35 mouse cellular contexts compared by ENCODE assay signal in genomic region chr9:114895919-114896318, GRCm38 (mm10). TPM values are rescaled to one million over a fixed set of nuclear protein-coding genes. Genes with fewer than 3 reads are reported as not detected.
"Had no signal": no experiment of that assay in that cellular context is flagged by ENCODE, and none has a peak within 500 bp of the region (broad histone marks: within the 10 kb centered on the region; RNA-seq: fewer than 3 reads in every experiment).

No protein-coding gene starts in this region.

- H3K36me3 ChIP-seq: heart, embryonic 10.5 days; heart, embryonic 13.5 days; heart, embryonic 15.5 days; hindbrain, embryonic 10.5 days; hindbrain, embryonic 12.5 days; hindbrain, embryonic 15.5 days; intestine, embryonic 15.5 days had no signal

- H3K9me3 ChIP-seq: heart, embryonic 10.5 days; heart, embryonic 15.5 days; hindbrain, embryonic 12.5 days; hindbrain, embryonic 13.5 days; hindbrain, embryonic 15.5 days; intestine, embryonic 15.5 days; kidney, embryonic 15.5 days had no signal

- ATAC-seq: hindbrain, embryonic 16.5 days; hindbrain, postnatal 0 days; inflammation-experienced regulatory T-cells, adult 6 months; intestine, embryonic 15.5 days; intestine, embryonic 16.5 days; intestine, postnatal 0 days had no signal

- H3K4me2 ChIP-seq: heart, embryonic 11.5 days; heart, embryonic 12.5 days; heart, embryonic 13.5 days; heart, embryonic 15.5 days; hindbrain, embryonic 12.5 days; hindbrain, embryonic 13.5 days; hindbrain, embryonic 14.5 days; hindbrain, embryonic 15.5 days; intestine, embryonic 15.5 days; kidney, embryonic 15.5 days had no signal

- H3K4me1 ChIP-seq: heart, embryonic 10.5 days; heart, embryonic 12.5 days; heart, embryonic 13.5 days; heart, embryonic 15.5 days; hindbrain, embryonic 10.5 days; hindbrain, embryonic 12.5 days; hindbrain, embryonic 13.5 days; hindbrain, embryonic 15.5 days; intestine, embryonic 15.5 days had no signal

- H3K4me3 ChIP-seq: heart, embryonic 10.5 days; heart, embryonic 12.5 days; heart, embryonic 13.5 days; heart, embryonic 15.5 days; hindbrain, embryonic 10.5 days; hindbrain, embryonic 12.5 days; hindbrain, embryonic 13.5 days; hindbrain, embryonic 15.5 days; intestine, embryonic 15.5 days; kidney, embryonic 15.5 days; layer of hippocampus, adult 2 months had no signal

- H3K27me3 ChIP-seq: heart, embryonic 12.5 days; heart, embryonic 13.5 days; heart, embryonic 15.5 days; hindbrain, embryonic 12.5 days; hindbrain, embryonic 13.5 days; hindbrain, embryonic 15.5 days; intestine, embryonic 15.5 days; kidney, embryonic 15.5 days had no signal

- H3K27ac ChIP-seq: heart, embryonic 10.5 days; heart, embryonic 13.5 days; heart, embryonic 15.5 days; hindbrain, embryonic 10.5 days; hindbrain, embryonic 12.5 days; hindbrain, embryonic 13.5 days; hindbrain, embryonic 14.5 days; hindbrain, embryonic 15.5 days; hindbrain, postnatal 0 days; intestine, embryonic 15.5 days; kidney, embryonic 15.5 days; kidney, postnatal 0 days; layer of hippocampus, adult 2 months had no signal

- DNase-seq: heart, postnatal 10 days; heart, postnatal 14 days; heart, postnatal 36 days; heart, postnatal 4 days; kidney, adult 11 months; kidney, adult 18-20 months; kidney, adult 2 months; kidney, adult 8-10 months; kidney, adult 9 months; kidney, postnatal 10 days; kidney, postnatal 14 days; kidney, postnatal 25 days; kidney, postnatal 36 days; kidney, postnatal 4 days; layer of hippocampus, adult 9-11 months; layer of hippocampus, postnatal 36 days had no signal

- H3K9ac ChIP-seq: heart, embryonic 12.5 days; heart, embryonic 13.5 days; heart, embryonic 15.5 days; hindbrain, embryonic 12.5 days; hindbrain, embryonic 13.5 days; hindbrain, embryonic 14.5 days; hindbrain, embryonic 15.5 days; intestine, embryonic 15.5 days; kidney, embryonic 15.5 days had no signal

RNA-seq across cellular contexts. Expression of gene Cmtm8, which starts 52.0 kb away (rescaled TPM):
- polyA plus RNA-seq: inflammation-experienced regulatory T-cells, adult 6 months had no signal
